ENCODE assay signal across 20 mouse cellular contexts in genomic region chr1:187294522-187294921, GRCm38 (mm10).
"Had no signal": no experiment of that assay in that cellular context is flagged by ENCODE, and none has a peak within 500 bp of the region (broad histone marks: within the 10 kb centered on the region; RNA-seq: fewer than 3 reads in every experiment).

No protein-coding gene starts in this region.

- H3K36me3 ChIP-seq: kidney, embryonic 15.5 days; liver, embryonic 13.5 days; midbrain, embryonic 10.5 days; neural tube, embryonic 13.5 days; stomach, embryonic 15.5 days had no signal

- H3K4me1 ChIP-seq: liver, embryonic 13.5 days; megakaryocyte, embryonic 14.5 days; midbrain, embryonic 10.5 days; neural tube, embryonic 13.5 days; stomach, embryonic 15.5 days had no signal

- DNase-seq: kidney, adult 8-10 months; kidney, postnatal 10 days; kidney, postnatal 36 days; layer of hippocampus, postnatal 36 days; liver, embryonic 13.5 days; lung, embryonic 14.5 days; lung, postnatal 10 days; lung, postnatal 36 days; midbrain, embryonic 14.5 days; retina, postnatal 1 day; right cerebral cortex, postnatal 25 days; spleen, adult 18-20 months; thymus, postnatal 36 days had no signal

- ATAC-seq: intestine, postnatal 0 days had no signal

- H3K4me3 ChIP-seq: kidney, embryonic 15.5 days; left cerebral cortex, adult 2 months; liver, embryonic 13.5 days; megakaryocyte, embryonic 14.5 days; midbrain, embryonic 10.5 days; neural tube, embryonic 13.5 days; stomach, embryonic 15.5 days had no signal

- H3K4me2 ChIP-seq: kidney, embryonic 15.5 days; liver, embryonic 13.5 days; lung, embryonic 14.5 days; neural tube, embryonic 13.5 days; stomach, embryonic 15.5 days had no signal

- H3K27ac ChIP-seq: kidney, embryonic 15.5 days; left cerebral cortex, adult 2 months; liver, embryonic 13.5 days; midbrain, embryonic 10.5 days; neural tube, embryonic 13.5 days; stomach, embryonic 15.5 days had no signal

- H3K9ac ChIP-seq: kidney, embryonic 15.5 days; liver, embryonic 13.5 days; lung, embryonic 14.5 days; neural tube, embryonic 13.5 days; stomach, embryonic 15.5 days had no signal

- H3K27me3 ChIP-seq: kidney, embryonic 15.5 days; liver, embryonic 13.5 days; megakaryocyte, embryonic 14.5 days; neural tube, embryonic 13.5 days; stomach, embryonic 15.5 days had no signal

- H3K9me3 ChIP-seq: kidney, embryonic 15.5 days; liver, embryonic 13.5 days; megakaryocyte, embryonic 14.5 days; midbrain, embryonic 10.5 days; neural tube, embryonic 13.5 days; stomach, embryonic 15.5 days had no signal
